Mouse (Mus musculus) hindbrain, embryonic 14.5 days (tissue): ENCODE results near the gene Depdc1b. TPM values are rescaled to one million over a fixed set of nuclear protein-coding genes. Genes with fewer than 3 reads are reported as not detected.

ENCODE experiments used
- ATAC-seq: fragments of 200-750 bp; cut with Nextera tagmentation; 2 replicates; pipeline ENCODE4 v1.8.0; 2017; ENCODE audit warnings: moderate number of reproducible peaks, mild to moderate bottlenecking, moderate TSS enrichment, moderate library complexity; ENCODE audit not compliant: low FRiP score
- DNase-seq: peaks from one replicate; pipeline ENCODE4 v3.0.0-alpha.2; 2015; ENCODE audit warnings: low spot score
- H3K27ac ChIP-seq: fragments of 300-500 bp; sonication (generic); 2 replicates; pipeline ENCODE4 v1.5.1; 2014; ENCODE audit warnings: mild to moderate bottlenecking, moderate library complexity
- H3K27me3 ChIP-seq: fragments of 300-500 bp; sonication (generic); 2 replicates; pipeline ENCODE4 v1.6.1; 2014; ENCODE audit warnings: mild to moderate bottlenecking, low read length, mixed read lengths; ENCODE audit not compliant: control insufficient read depth, insufficient read depth
- H3K36me3 ChIP-seq: fragments of 300-500 bp; sonication (generic); replicated peaks from 2 replicates; pipeline ENCODE4 v1.6.1; 2014; ENCODE audit not compliant: control insufficient read depth, insufficient read depth
- H3K4me1 ChIP-seq: fragments of 300-500 bp; sonication (generic); replicated peaks from 2 replicates; pipeline ENCODE4 v1.6.1; 2014; ENCODE audit warnings: antibody characterized with exemption, low read length, mixed read lengths; ENCODE audit not compliant: control insufficient read depth, insufficient read depth
- H3K4me2 ChIP-seq: fragments of 300-500 bp; sonication (generic); replicated peaks from 2 replicates; pipeline ENCODE4 v1.6.1; 2014; ENCODE audit warnings: mild to moderate bottlenecking, moderate library complexity
- H3K4me3 ChIP-seq: fragments of 300-500 bp; sonication (generic); replicated peaks from 2 replicates; pipeline ENCODE4 v1.5.1; 2014; ENCODE audit warnings: mild to moderate bottlenecking, low read length
- H3K9ac ChIP-seq: fragments of 300-500 bp; sonication (generic); 2 replicates; pipeline ENCODE4 v1.6.1; 2014
- H3K9me3 ChIP-seq: fragments of 300-500 bp; sonication (generic); 2 replicates; pipeline ENCODE4 v1.6.1; 2016; ENCODE audit warnings: low read length; ENCODE audit not compliant: control insufficient read depth
- WGBS: fragments of 180-500 bp; shearing (Covaris S2); extraction: QIAGEN DNeasy Blood & Tissue Kit; methylation state at CpG from one replicate; pipeline ENCODE4 v1.1.7; 2014; 5-methylcytosine and 5-hydroxymethylcytosine counted together
- polyA plus RNA-seq: library from polyadenylated mRNA; unstranded; fragments of >200 nt; fragmentation: Nextera tagmentation; extraction: Ambion mirVana; gene quantifications from 2 replicates; pipeline ENCODE4 v1.2.1, GENCODE M21; 2014

Gene Depdc1b
- polyA plus RNA-seq, 1 experiment from 2014 or later: 2.2 TPM

DNA sequence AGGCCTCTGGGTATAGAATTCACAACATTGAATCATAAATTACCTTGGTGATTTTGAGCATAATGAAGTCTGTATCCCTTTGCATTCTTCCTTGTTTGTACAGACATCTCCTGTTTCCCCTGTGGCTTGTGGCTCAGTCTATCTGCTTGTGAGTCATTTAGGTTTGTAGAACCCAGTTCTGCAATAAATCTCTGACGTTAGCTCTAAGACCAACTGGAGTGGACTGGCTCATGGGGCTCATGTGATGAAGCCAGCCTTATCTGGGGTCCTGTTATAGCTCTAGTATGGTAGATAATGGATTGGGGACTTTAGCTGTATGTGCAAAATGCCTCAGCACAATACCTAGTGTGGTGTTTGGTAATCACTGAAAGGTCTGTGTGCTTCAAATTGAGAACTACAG lies 12.3 kb upstream of the Depdc1b start:
- WGBS: 73% methylated on average over 1 of the region's 1 CpGs
- Histone ChIP-seq H3K4me1 (no peaks in the 10 kb centered on the region), H3K27ac (no peak overlapping the region), H3K4me3 (no peak overlapping the region), H3K4me2 (no peak overlapping the region), H3K27me3 (no peaks in the 10 kb centered on the region), H3K9ac (no peak overlapping the region), H3K36me3 (no peaks in the 10 kb centered on the region), H3K9me3 (no peaks in the 10 kb centered on the region)
- DNase-seq: no peak
- ATAC-seq: no peak

DNA sequence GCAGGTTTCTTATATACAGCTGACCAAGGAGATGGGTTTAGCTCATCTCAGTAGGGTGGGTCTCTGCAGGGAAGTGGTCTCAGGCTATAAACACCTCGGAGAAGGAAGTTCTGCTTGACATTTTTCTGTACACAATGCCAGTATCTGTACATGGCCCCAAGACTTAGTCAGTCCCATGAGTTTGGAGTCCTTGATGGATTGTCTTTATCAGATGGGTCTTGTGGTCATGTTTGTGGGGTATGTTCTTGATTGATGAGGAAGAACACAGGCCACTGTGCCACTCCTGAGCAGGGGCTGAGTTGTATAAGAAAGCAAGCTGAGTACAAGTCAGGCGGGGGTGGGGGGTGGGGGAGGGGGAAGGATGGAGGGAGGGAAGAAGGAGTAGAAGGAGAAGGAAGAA lies 11.5 kb upstream of the Depdc1b start:
- ATAC-seq (no peak), DNase-seq (no peak)
- WGBS: 47% methylated on average over 2 of the region's 2 CpGs
- no peak overlapping the region for H3K9ac ChIP-seq
- no peak overlapping the region for H3K4me3 ChIP-seq
- H3K4me2 ChIP-seq: no peak overlapping the region
- no peaks in the 10 kb centered on the region for H3K36me3 ChIP-seq
- no peak overlapping the region for H3K27ac ChIP-seq
- no peaks in the 10 kb centered on the region for H3K9me3 ChIP-seq
- H3K4me1 ChIP-seq: no peaks in the 10 kb centered on the region
- H3K27me3 ChIP-seq: no peaks in the 10 kb centered on the region

DNA sequence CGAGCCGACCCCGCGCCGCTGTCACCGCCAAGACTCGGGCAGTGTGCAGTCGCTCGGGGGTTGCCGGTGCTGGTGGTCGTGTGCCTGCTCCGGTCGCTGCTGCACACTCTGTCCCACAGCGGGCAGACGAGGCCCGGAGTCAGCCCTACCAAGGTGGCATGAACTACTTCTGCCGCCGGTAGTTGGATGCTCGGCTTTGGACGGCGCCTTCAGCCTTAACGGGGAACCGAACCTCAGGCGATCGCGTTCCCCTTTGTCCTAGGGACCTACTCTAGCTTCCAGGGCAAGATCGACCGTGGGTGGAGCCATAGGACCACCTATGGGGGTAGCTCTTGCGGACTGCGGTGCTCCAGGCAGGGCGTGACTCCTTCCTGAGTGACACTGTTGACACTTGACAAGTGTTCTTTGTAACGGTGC lies 363 bp downstream of the Depdc1b start:
- no peak; the same call in 1 of the 2 replicates for ATAC-seq
- H3K27me3 ChIP-seq: no peaks in the 10 kb centered on the region
- no peaks in the 10 kb centered on the region for H3K36me3 ChIP-seq
- H3K9me3 ChIP-seq: no peaks in the 10 kb centered on the region
- DNase-seq: no peak
- no peak overlapping the region for H3K27ac ChIP-seq
- peaks cover 4% of the 10 kb centered on the region; the same call in 1 of the 2 replicates for H3K4me1 ChIP-seq
- H3K4me2 ChIP-seq: peak overlapping the region; percentile 87
- peak overlapping the region; percentile 63 for H3K4me3 ChIP-seq
- H3K9ac ChIP-seq: peak overlapping the region; percentile 80
- under 1% methylated on average over 32 of the region's 32 CpGs for WGBS

DNA sequence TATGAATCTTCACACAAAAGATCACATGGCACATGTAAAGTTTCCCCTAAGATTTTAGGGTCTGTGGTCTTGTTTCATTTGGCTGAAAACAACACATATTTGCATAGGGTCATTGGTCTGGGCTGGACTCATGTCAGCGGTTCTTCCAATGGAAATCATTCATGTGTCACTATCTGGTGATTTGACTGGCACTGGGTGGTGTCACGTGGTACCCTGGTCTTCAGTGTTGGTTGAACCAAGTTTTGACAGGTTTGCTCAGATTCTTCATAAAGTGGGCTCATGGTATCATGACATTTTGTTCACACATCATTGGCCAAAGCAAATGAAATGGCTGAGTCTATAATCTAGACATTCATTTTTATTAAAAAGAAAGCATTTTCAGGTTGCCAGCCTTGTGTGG lies 1.3 kb downstream of the Depdc1b start:
- WGBS: 88% methylated on average over 2 of the region's 2 CpGs
- no peak overlapping the region for H3K4me2 ChIP-seq
- no peak for ATAC-seq

DNA sequence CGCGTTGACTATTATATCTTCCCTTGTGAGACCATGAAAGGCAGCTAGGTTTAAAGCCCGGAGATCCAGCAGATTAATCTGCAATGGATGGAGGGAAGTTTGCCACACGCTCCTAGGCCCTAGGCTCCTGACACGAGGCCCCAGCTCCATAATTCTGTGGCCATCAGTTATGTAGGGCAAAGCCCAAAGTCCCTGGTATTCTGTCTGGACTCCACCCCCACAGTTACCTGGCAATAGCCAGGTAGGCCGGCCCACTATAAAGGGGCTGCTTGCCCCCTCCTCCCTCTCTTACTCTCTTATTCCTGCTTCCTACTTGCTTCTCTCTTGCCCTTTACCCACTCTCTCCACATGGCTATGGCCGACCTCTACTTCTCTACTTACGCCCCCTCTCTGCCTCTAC lies 2.9 kb downstream of the Depdc1b start:
- H3K9me3 ChIP-seq: no peaks in the 10 kb centered on the region
- DNase-seq: no peak
- no peak overlapping the region for H3K27ac ChIP-seq
- H3K27me3 ChIP-seq: no peaks in the 10 kb centered on the region
- H3K4me2 ChIP-seq: no peak overlapping the region
- no peak for ATAC-seq
- H3K4me1 ChIP-seq: peaks cover 4% of the 10 kb centered on the region; the same call in 1 of the 2 replicates
- no peak overlapping the region for H3K9ac ChIP-seq
- no peaks in the 10 kb centered on the region for H3K36me3 ChIP-seq
- 96% methylated on average over 8 of the region's 8 CpGs for WGBS
- no peak overlapping the region for H3K4me3 ChIP-seq

More for the DNA sequence above, 1.3 kb downstream of the Depdc1b start:
- H3K27ac ChIP-seq: no peak overlapping the region
- H3K36me3 ChIP-seq: no peaks in the 10 kb centered on the region
- DNase-seq: no peak
- H3K9me3 ChIP-seq: no peaks in the 10 kb centered on the region
- H3K27me3 ChIP-seq: no peaks in the 10 kb centered on the region
- H3K4me3 ChIP-seq: no peak overlapping the region
- peaks cover 4% of the 10 kb centered on the region; the same call in 1 of the 2 replicates for H3K4me1 ChIP-seq
- H3K9ac ChIP-seq: no peak overlapping the region

DNA sequence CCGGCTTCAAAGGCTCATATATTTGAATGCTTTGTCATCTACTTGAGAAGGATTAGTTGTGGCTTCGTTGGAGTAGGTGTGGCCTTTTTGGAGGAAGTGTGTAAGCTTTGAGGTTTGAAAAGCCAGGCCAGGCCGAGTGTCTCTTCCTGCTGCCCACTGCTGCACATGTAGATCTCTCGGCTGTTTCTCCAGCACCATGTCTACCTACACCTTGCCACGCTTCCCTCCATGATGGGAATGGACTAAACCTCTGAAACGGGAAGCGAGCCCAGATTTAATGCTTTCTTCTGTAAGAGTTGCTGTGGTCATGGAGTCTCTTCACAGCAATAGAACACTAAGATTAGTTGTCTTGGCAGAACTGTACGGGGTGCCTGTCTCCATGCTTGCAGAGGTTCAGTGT lies 4.1 kb downstream of the Depdc1b start:
- DNase-seq: no peak
- 92% methylated on average over 8 of the region's 8 CpGs for WGBS
- no peak overlapping the region for H3K4me3 ChIP-seq

DNA sequence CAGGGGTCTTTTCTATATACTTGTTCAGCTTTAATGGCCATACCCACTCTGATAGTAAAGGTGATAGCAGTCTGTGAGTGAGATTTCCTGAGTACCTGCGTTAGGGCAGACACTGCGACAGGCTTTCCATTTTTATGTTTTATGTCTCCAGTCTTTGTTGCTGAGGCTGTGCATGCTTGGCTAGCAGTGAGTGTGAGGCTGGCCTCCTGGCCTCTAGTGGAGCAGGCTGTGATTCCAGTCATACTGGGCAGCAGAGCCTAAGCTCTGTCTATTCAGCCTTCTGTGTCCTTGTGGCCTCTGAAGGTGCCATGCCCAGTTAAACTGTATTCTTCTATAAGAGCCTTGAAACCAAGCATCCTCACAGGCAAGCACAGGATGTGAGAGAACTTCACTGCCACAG lies 6.3 kb downstream of the Depdc1b start:
- no peak overlapping the region for H3K27ac ChIP-seq
- no peak overlapping the region for H3K4me2 ChIP-seq
- WGBS: 94% methylated on average over 2 of the region's 2 CpGs
- DNase-seq (no peak), ATAC-seq (no peak)
- H3K9ac ChIP-seq: no peak overlapping the region
- no peaks in the 10 kb centered on the region for H3K36me3 ChIP-seq
- H3K4me1 ChIP-seq: no peaks in the 10 kb centered on the region
- H3K9me3 ChIP-seq: no peaks in the 10 kb centered on the region
- no peak overlapping the region for H3K4me3 ChIP-seq
- H3K27me3 ChIP-seq: no peaks in the 10 kb centered on the region

More for the DNA sequence above, 4.1 kb downstream of the Depdc1b start:
- H3K9me3 ChIP-seq: no peaks in the 10 kb centered on the region
- no peak overlapping the region for H3K9ac ChIP-seq
- no peak overlapping the region for H3K4me2 ChIP-seq
- H3K27me3 ChIP-seq: no peaks in the 10 kb centered on the region
- H3K27ac ChIP-seq: no peak overlapping the region
- ATAC-seq: no peak
- peaks cover 4% of the 10 kb centered on the region; the same call in 1 of the 2 replicates for H3K4me1 ChIP-seq
- no peaks in the 10 kb centered on the region for H3K36me3 ChIP-seq

DNA sequence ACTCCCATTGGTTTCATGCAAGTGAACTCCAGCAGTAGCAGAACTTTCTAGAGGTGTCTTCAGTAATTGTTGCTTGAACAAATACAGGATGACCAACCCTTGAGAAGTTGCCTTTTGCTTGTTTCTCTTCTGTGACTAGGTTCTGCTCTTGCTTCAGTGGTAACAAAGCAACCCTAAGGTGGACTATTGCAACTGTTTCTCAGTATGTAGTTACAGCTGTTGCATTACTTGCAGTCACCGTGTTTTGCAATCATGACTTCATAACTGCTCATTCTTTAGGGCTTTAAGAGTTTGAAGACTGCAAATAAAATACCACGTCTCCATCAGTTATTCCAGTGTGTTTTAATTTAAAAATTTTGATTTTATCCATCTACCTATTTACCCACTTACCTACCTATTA lies 7.2 kb downstream of the Depdc1b start:
- no peak overlapping the region for H3K4me2 ChIP-seq
- no peak overlapping the region for H3K9ac ChIP-seq
- no peaks in the 10 kb centered on the region for H3K36me3 ChIP-seq
- DNase-seq: no peak
- 99% methylated on average over 2 of the region's 2 CpGs for WGBS
- no peak overlapping the region for H3K27ac ChIP-seq
- no peak overlapping the region for H3K4me3 ChIP-seq
- ATAC-seq: no peak
- H3K9me3 ChIP-seq: no peaks in the 10 kb centered on the region
- no peaks in the 10 kb centered on the region for H3K27me3 ChIP-seq
- H3K4me1 ChIP-seq: no peaks in the 10 kb centered on the region

DNA sequence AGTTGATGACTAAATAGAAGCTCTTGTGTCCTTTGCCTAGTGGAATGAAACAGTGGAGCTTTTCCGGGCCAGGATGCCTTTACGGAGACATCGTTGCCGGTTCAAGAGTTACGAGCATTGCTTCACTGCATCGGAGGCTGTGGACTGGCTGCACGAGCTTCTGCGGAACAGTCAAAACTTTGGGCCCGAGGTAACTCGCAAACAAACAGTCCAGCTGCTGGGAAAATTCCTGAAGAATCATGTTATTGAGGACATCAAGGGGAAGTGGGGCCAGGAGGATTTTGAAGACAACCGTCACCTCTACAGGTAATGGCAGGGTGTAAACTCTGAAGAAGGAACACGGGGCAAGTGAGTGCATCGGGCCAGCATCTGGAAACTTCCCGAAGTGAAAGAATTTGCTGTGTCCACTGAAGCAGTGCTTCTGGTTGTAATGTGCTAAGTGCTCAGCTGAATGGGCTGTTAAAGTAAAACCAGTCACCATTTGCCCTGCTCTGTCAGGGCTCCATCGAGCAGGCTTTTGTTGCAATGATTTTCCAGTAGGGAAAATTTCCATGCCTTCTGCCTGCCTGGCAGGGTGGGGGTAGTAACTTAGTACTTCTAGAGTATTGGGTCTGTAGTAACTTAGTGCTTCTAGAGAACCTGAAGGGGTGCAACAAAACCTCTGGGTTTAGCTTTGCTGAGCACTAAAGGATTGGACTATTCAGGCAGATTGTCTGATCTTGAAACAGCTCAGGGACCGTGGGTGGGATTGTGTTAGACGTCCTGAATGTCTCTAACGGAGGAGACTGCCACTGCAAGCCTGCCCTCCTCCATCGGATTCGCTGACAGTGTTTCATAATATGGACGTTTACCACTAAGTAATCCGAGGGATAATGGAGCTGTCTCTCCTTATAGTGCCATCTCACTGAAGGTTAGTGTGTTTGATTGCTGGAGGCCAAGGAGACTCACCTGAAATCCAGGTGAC lies 8.0 kb downstream of the Depdc1b start:
- 93% methylated on average over 22 of the region's 22 CpGs for WGBS
- ATAC-seq (no peak), DNase-seq (no peak)
- Histone ChIP-seq H3K9me3 (no peaks in the 10 kb centered on the region), H3K27me3 (no peaks in the 10 kb centered on the region), H3K9ac (no peak overlapping the region), H3K4me2 (no peak overlapping the region), H3K27ac (no peak overlapping the region), H3K4me1 (no peaks in the 10 kb centered on the region), H3K36me3 (no peaks in the 10 kb centered on the region), H3K4me3 (no peak overlapping the region)
